24 mouse cellular contexts compared by ENCODE assay signal in the genomic region with DNA sequence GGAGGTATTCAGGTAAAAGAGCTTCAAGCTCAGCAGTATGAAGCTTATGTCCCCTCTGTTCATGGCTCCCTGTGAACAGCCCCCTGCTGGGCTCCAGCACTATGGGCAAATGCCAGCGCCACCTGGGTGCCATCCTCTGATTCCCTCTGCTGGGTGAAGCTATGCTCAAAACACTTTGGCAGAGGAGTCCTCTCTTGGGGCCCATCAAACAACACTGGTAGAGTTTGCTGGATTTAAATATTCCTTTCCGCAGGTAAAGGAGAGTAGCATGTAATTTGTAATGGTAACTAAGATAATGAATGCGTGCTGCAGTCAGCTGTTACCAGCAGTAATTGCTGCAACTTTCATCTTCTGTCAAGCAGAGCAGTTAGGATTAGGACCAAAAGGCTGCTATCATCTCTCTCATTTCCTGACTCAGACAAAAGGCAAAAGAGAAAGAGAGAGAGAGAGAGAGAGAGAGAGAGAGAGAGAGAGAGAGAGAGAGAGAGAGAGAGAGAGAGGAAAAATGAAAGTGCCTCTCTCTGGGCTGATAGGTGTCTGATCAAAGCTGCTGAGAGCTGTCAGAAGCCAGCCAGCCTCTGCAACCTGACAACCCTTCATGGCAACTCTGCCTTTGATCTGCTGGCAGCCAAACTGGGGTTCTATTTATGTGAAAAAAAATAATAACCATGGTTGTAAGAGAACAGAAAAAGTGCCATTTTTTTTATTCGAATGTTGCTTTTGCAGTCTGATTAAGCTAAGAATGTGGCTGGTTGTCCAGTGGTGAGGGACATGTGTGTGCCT.
DNase-seq lines count a peak whose midpoint lies in the region; ATAC-seq and TF ChIP-seq lines count a peak whose summit lies in the region.
"Had no signal": no experiment of that assay in that cellular context is flagged by ENCODE, and none has a peak within 500 bp of the region (broad histone marks: within the 10 kb centered on the region; RNA-seq: fewer than 3 reads in every experiment).

No protein-coding gene starts in this region.

- peak; percentile 29; the same call in 1 of the 2 replicates for TF ChIP-seq CTCF in layer of hippocampus, adult 2 months (conservative IDR thresholded peaks at IDR 0.05)

- ATAC-seq in embryonic facial prominence, embryonic 11.5 days (replicated peaks; ENCODE audit: insufficient number of reproducible peaks, low FRiP score, low TSS enrichment, low read depth): no peak
- peak; percentile 79 for ATAC-seq in midbrain, embryonic 15.5 days (replicated peaks)
- ATAC-seq: hindbrain, postnatal 0 days; intestine, embryonic 16.5 days; Patski had no signal

- H3K9ac ChIP-seq in embryonic facial prominence, embryonic 11.5 days (replicated peaks; ENCODE audit: low read length): no peak overlapping the region
- H3K9ac ChIP-seq in midbrain, embryonic 15.5 days: no peak overlapping the region
- H3K9ac ChIP-seq: liver, embryonic 15.5 days; neural tube, embryonic 15.5 days had no signal

- H3K4me2 ChIP-seq in embryonic facial prominence, embryonic 11.5 days (ENCODE audit: low read depth, low read length): no peak overlapping the region
- H3K4me2 ChIP-seq in midbrain, embryonic 15.5 days: no peak overlapping the region
- H3K4me2 ChIP-seq: heart, embryonic 11.5 days; liver, embryonic 15.5 days; neural tube, embryonic 15.5 days had no signal

- no peak for DNase-seq in layer of hippocampus, adult 2 months (ENCODE audit: low spot score in 2 of 2)
- no peak for DNase-seq in layer of hippocampus, adult 9-10 months (ENCODE audit: low spot score)
- peak; percentile 18 for DNase-seq in brain, adult 2 months (ENCODE audit: low read depth, low spot score)
- peak; percentile 26 for DNase-seq in embryonic facial prominence, embryonic 11.5 days (ENCODE audit: low spot score)
- no peak for DNase-seq in cerebellum, postnatal 14 days
- DNase-seq in frontal cortex, postnatal 14 days (ENCODE audit: low spot score in 2 of 2): no peak
- DNase-seq: cerebellum, adult 18-20 months; gastrocnemius, postnatal 10 days; heart, adult 11 months; kidney, adult 9 months; kidney, postnatal 36 days; layer of hippocampus, adult 9-11 months; liver had no signal

- H3K4me1 ChIP-seq in embryonic facial prominence, embryonic 11.5 days (ENCODE audit: control insufficient read depth, insufficient read depth, low read length): no peaks in the 10 kb centered on the region
- peaks cover 10% of the 10 kb centered on the region for H3K4me1 ChIP-seq in midbrain, embryonic 15.5 days
- H3K4me1 ChIP-seq: hindbrain, embryonic 10.5 days; liver, embryonic 15.5 days had no signal

- no peaks in the 10 kb centered on the region for H3K27me3 ChIP-seq in embryonic facial prominence, embryonic 11.5 days (ENCODE audit: control insufficient read depth, insufficient read depth, low read length)
- no peaks in the 10 kb centered on the region for H3K27me3 ChIP-seq in midbrain, embryonic 15.5 days (replicated peaks)
- H3K27me3 ChIP-seq: CH12.LX; liver, embryonic 15.5 days; neural tube, embryonic 15.5 days had no signal

- H3K4me3 ChIP-seq in layer of hippocampus, adult 2 months: no peak overlapping the region
- H3K4me3 ChIP-seq in embryonic facial prominence, embryonic 11.5 days (ENCODE audit: low read depth, low read length): no peak overlapping the region
- H3K4me3 ChIP-seq in midbrain, embryonic 15.5 days: no peak overlapping the region
- H3K4me3 ChIP-seq: hindbrain, embryonic 10.5 days; limb, embryonic 10.5 days; liver, embryonic 15.5 days; neural tube, embryonic 15.5 days had no signal

- H3K36me3 ChIP-seq in embryonic facial prominence, embryonic 11.5 days (replicated peaks; ENCODE audit: control insufficient read depth, insufficient read depth, low read depth, low read length): no peaks in the 10 kb centered on the region
- no peaks in the 10 kb centered on the region for H3K36me3 ChIP-seq in midbrain, embryonic 15.5 days (replicated peaks)
- H3K36me3 ChIP-seq: G1E; hindbrain, embryonic 10.5 days; limb, embryonic 10.5 days; liver, embryonic 15.5 days; neural tube, embryonic 15.5 days had no signal

- H3K9me3 ChIP-seq in embryonic facial prominence, embryonic 11.5 days (replicated peaks; ENCODE audit: control insufficient read depth, low read length): no peaks in the 10 kb centered on the region
- H3K9me3 ChIP-seq in midbrain, embryonic 15.5 days: no peaks in the 10 kb centered on the region
- H3K9me3 ChIP-seq: hindbrain, embryonic 10.5 days; limb, embryonic 10.5 days; liver, embryonic 15.5 days; neural tube, embryonic 15.5 days had no signal

- 60% methylated on average over 4 of the region's 4 CpGs for whole genome bisulfite sequencing in embryonic facial prominence, embryonic 11.5 days
- WGBS in midbrain, embryonic 15.5 days: 53% methylated on average over 4 of the region's 4 CpGs

- no peak overlapping the region for H3K27ac ChIP-seq in layer of hippocampus, adult 2 months
- no peak overlapping the region for H3K27ac ChIP-seq in embryonic facial prominence, embryonic 11.5 days (replicated peaks; ENCODE audit: low read depth, low read length)
- peak overlapping the region; percentile 71 for H3K27ac ChIP-seq in midbrain, embryonic 15.5 days
- H3K27ac ChIP-seq: hindbrain, embryonic 10.5 days; hindbrain, postnatal 0 days; limb, embryonic 10.5 days; liver, embryonic 15.5 days; neural tube, embryonic 15.5 days had no signal

Comparison
In these comparisons a context has a peak if more than half of its experiments do, and no peak if none do; other contexts are left out.
1. DNase-seq: peak in brain, adult 2 months (single experiment) and embryonic facial prominence, embryonic 11.5 days (single experiment); none in layer of hippocampus, adult 2 months (0 of 2), layer of hippocampus, adult 9-10 months (single experiment), cerebellum, postnatal 14 days (0 of 2) and frontal cortex, postnatal 14 days (0 of 2).